Comparison of ENCODE assay signal across 9 mouse cellular contexts in the genomic region with DNA sequence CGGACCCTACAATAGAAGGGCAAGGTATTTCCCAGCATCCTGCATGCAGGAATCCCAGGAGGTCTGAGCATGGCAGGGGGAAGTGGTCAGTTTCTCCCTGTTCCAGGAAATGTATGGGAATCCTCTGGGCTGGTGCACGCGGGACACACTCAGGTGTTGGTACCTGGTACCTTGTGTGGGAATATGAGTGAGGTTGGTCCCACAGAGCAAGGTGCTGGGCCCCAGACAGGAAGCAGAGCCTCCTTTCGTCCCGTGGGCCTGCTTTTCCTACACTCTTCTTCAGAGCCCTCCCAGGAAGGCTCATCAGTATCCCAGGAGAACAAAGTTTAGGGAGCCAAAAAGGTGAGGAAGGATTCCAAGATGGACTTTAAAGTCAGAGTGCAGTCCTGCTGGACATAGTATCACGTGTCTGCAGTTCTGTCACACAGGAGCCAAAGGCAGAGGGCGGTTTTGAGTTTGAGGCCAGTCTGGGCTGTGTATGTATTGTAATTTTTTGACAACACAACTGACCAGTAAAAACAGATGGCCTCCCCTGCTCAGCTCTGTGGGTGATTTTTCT. TPM values are rescaled to one million over a fixed set of nuclear protein-coding genes. Genes with fewer than 3 reads are reported as not detected.
DNase-seq lines count a peak whose midpoint lies in the region; ATAC-seq and TF ChIP-seq lines count a peak whose summit lies in the region.
"Had no signal": no experiment of that assay in that cellular context is flagged by ENCODE, and none has a peak within 500 bp of the region (broad histone marks: within the 10 kb centered on the region; RNA-seq: fewer than 3 reads in every experiment).

No protein-coding gene starts in this region.

- H3K9ac ChIP-seq in limb, embryonic 15.5 days = no peak overlapping the region
- H3K9ac ChIP-seq in stomach, embryonic 15.5 days = no peak overlapping the region; the same call in 1 of the 2 replicates

- DNase-seq in gastrocnemius, adult 2 months = no peak
- no peak for DNase-seq in gastrocnemius, postnatal 10 days
- no peak for DNase-seq in spleen, adult 2 months (ENCODE audit: low read depth in 1 of 2, low spot score in 2 of 2)
- DNase-seq in spleen, postnatal 14 days (ENCODE audit: low spot score in 2 of 2) = no peak
- DNase-seq in left cerebral cortex, postnatal 25 days (ENCODE audit: low spot score in 2 of 2) = no peak
- DNase-seq in c-Kit-positive CD71-positive TER-119-positive erythroid progenitor cells, embryonic 14.5 days (ENCODE audit: low spot score) = no peak
- DNase-seq: adrenal gland, postnatal 10 days had no signal

- H3K4me2 ChIP-seq in limb, embryonic 15.5 days = peak overlapping the region; percentile 99; the same call in 1 of the 2 replicates
- peak overlapping the region; percentile 98 for H3K4me2 ChIP-seq in stomach, embryonic 15.5 days

- ATAC-seq in limb, embryonic 15.5 days (ENCODE audit: insufficient number of reproducible peaks, low FRiP score, low TSS enrichment, low read depth) = no peak
- ATAC-seq in stomach, embryonic 15.5 days (ENCODE audit: insufficient read depth, low FRiP score, low read depth) = no peak

- H3K4me3 ChIP-seq in gastrocnemius, adult 2 months = peak overlapping the region; percentile 92
- H3K4me3 ChIP-seq in spleen, adult 2 months (ENCODE audit: extremely low read depth, insufficient read depth, insufficient read length) = no peak overlapping the region; the same call in 1 of the 2 replicates
- peak overlapping the region; percentile 76; the same call in 1 of the 2 replicates for H3K4me3 ChIP-seq in limb, embryonic 15.5 days
- H3K4me3 ChIP-seq in stomach, embryonic 15.5 days (replicated peaks) = peak overlapping the region; percentile 63

- H3K27me3 ChIP-seq in spleen, adult 2 months (ENCODE audit: control insufficient read depth, insufficient read depth, low read length) = no peaks in the 10 kb centered on the region
- peaks cover 24% of the 10 kb centered on the region for H3K27me3 ChIP-seq in limb, embryonic 15.5 days
- 0 out of 2 replicates have a peak, but pooled peaks cover 7% of the 10 kb centered on the region for H3K27me3 ChIP-seq in stomach, embryonic 15.5 days (replicated peaks)

- H3K27ac ChIP-seq in gastrocnemius, adult 2 months = no peak overlapping the region
- H3K27ac ChIP-seq in spleen, adult 2 months (ENCODE audit: insufficient read depth, low read length) = 0 out of 2 replicates have a peak overlapping the region, but pooled peaks have one; percentile 5
- H3K27ac ChIP-seq in limb, embryonic 15.5 days = no peak overlapping the region
- H3K27ac ChIP-seq in stomach, embryonic 15.5 days = no peak overlapping the region

- H3K36me3 ChIP-seq in spleen, adult 2 months (ENCODE audit: control insufficient read depth, insufficient read depth, low read length) = no peaks in the 10 kb centered on the region
- no peaks in the 10 kb centered on the region for H3K36me3 ChIP-seq in limb, embryonic 15.5 days
- H3K36me3 ChIP-seq in stomach, embryonic 15.5 days = no peaks in the 10 kb centered on the region

- H3K4me1 ChIP-seq in spleen, adult 2 months (ENCODE audit: control insufficient read depth, insufficient read depth, insufficient read length) = peaks cover 29% of the 10 kb centered on the region; the same call in 1 of the 2 replicates
- peaks cover 39% of the 10 kb centered on the region for H3K4me1 ChIP-seq in limb, embryonic 15.5 days
- H3K4me1 ChIP-seq in stomach, embryonic 15.5 days = peaks cover 14% of the 10 kb centered on the region

- no peak for TF ChIP-seq POLR2A in spleen, adult 2 months (IDR thresholded peaks at IDR 0.05; ENCODE audit: low read depth, low read length)

- intact Hi-C loops in gastrocnemius, adult 2 months (cut with DNase I) = loop anchor here (10.0 kb wide), 1 partner anchor 380 kb away; no protein-coding TSS in a partner anchor
- intact Hi-C loops in left cerebral cortex, postnatal 25 days (cut with DNase I) = loop anchor here (10.0 kb wide), 1 partner anchor 380 kb away; no protein-coding TSS in a partner anchor

- 69% methylated on average over 7 of the region's 7 CpGs for WGBS in spleen, adult 2 months
- WGBS in limb, embryonic 15.5 days = 66% methylated on average over 7 of the region's 7 CpGs
- WGBS in stomach, embryonic 15.5 days = 78% methylated on average over 7 of the region's 7 CpGs

- no peaks in the 10 kb centered on the region for H3K9me3 ChIP-seq in limb, embryonic 15.5 days
- no peaks in the 10 kb centered on the region for H3K9me3 ChIP-seq in stomach, embryonic 15.5 days

- no peak for TF ChIP-seq CTCF in gastrocnemius, adult 2 months (IDR thresholded peaks at IDR 0.05)
- TF ChIP-seq CTCF in spleen, adult 2 months (IDR thresholded peaks at IDR 0.05; ENCODE audit: extremely low read depth, insufficient read depth, insufficient read length, insufficient replicate concordance) = no peak

RNA-seq across cellular contexts. Expression of a gene that starts 1.9 kb away (rescaled TPM):
- total RNA-seq in gastrocnemius, adult 2 months (2021) = 10 to 100 TPM in 1 of 2 experiments, 1 to 10 TPM in 1; 8.9 to 15.9 TPM
- total RNA-seq in gastrocnemius, postnatal 10 days (2021) = 10 to 100 TPM; 16.6 to 17.7 TPM
- 88.6 and 234 TPM in 2 replicates for polyA plus RNA-seq in spleen, adult 2 months (2012; rRNA removed)
- polyA plus RNA-seq in limb, embryonic 15.5 days (2015; fragmentation: Nextera tagmentation; extraction: Ambion mirVana) = 11.6 and 14.9 TPM in 2 replicates
- 12.2 and 13.1 TPM in 2 replicates for polyA plus RNA-seq in stomach, embryonic 15.5 days (2015; fragmentation: Nextera tagmentation; extraction: Ambion mirVana)
- 10 to 100 TPM; 12.0 to 14.4 TPM for total RNA-seq in left cerebral cortex, postnatal 25 days (2021)

RNA-seq across cellular contexts. Expression of a gene that starts 18.8 kb away (rescaled TPM):
- total RNA-seq in gastrocnemius, adult 2 months (2021) = 10 to 100 TPM; 23.7 to 29.7 TPM
- 10 to 100 TPM; 22.9 to 26.3 TPM for total RNA-seq in gastrocnemius, postnatal 10 days (2021)
- 38.5 and 47.0 TPM in 2 replicates for polyA plus RNA-seq in spleen, adult 2 months (2012; rRNA removed)
- 92.1 and 100 TPM in 2 replicates for polyA plus RNA-seq in limb, embryonic 15.5 days (2015; fragmentation: Nextera tagmentation; extraction: Ambion mirVana)
- 130 and 142 TPM in 2 replicates for polyA plus RNA-seq in stomach, embryonic 15.5 days (2015; fragmentation: Nextera tagmentation; extraction: Ambion mirVana)
- 10 to 100 TPM; 53.7 to 54.0 TPM for total RNA-seq in left cerebral cortex, postnatal 25 days (2021)
